Mouse (Mus musculus) stomach, embryonic 16.5 days (tissue): ENCODE results near the gene Rps2. TPM values are rescaled to one million over a fixed set of nuclear protein-coding genes. Genes with fewer than 3 reads are reported as not detected.

ENCODE experiments used
- ATAC-seq: fragments of 200-750 bp; cut with Nextera tagmentation; 2 replicates; pipeline ENCODE4 v1.8.0; 2017; ENCODE audit warnings: moderate number of reproducible peaks, moderate TSS enrichment; ENCODE audit not compliant: insufficient read depth, low FRiP score
- H3K27ac ChIP-seq: fragments of 300-500 bp; sonication (generic); 2 replicates; pipeline ENCODE4 v1.5.1; 2014; ENCODE audit warnings: low read length
- H3K27me3 ChIP-seq: fragments of 300-500 bp; sonication (generic); 2 replicates; pipeline ENCODE4 v1.6.1; 2014; ENCODE audit warnings: low read length, control low read depth, mixed read lengths; ENCODE audit not compliant: control insufficient read depth, insufficient read depth
- H3K36me3 ChIP-seq: fragments of 300-500 bp; sonication (generic); 2 replicates; pipeline ENCODE4 v1.6.1; 2014; ENCODE audit warnings: low read length; ENCODE audit not compliant: control insufficient read depth, insufficient read depth
- H3K4me1 ChIP-seq: fragments of 300-500 bp; sonication (generic); 2 replicates; pipeline ENCODE4 v1.6.1; 2014; ENCODE audit warnings: low read length, control low read depth, mixed read lengths; ENCODE audit not compliant: control insufficient read depth, insufficient read depth
- H3K4me2 ChIP-seq: fragments of 300-500 bp; sonication (generic); 2 replicates; pipeline ENCODE4 v1.6.1; 2014; ENCODE audit warnings: low read depth, low read length, mixed read lengths
- H3K4me3 ChIP-seq: fragments of 300-500 bp; sonication (generic); replicated peaks from 2 replicates; pipeline ENCODE4 v1.5.1; 2014; ENCODE audit warnings: mild to moderate bottlenecking, low read length
- H3K9ac ChIP-seq: fragments of 300-500 bp; sonication (generic); 2 replicates; pipeline ENCODE4 v1.6.1; 2014; ENCODE audit warnings: low read length
- H3K9me3 ChIP-seq: fragments of 300-500 bp; sonication (generic); replicated peaks from 2 replicates; pipeline ENCODE4 v1.6.1; 2016; ENCODE audit warnings: low read length, control low read depth; ENCODE audit not compliant: control insufficient read depth
- WGBS: fragments of 180-500 bp; shearing (Covaris S2); extraction: QIAGEN DNeasy Blood & Tissue Kit; methylation state at CpG from one replicate; pipeline ENCODE4 v1.1.7; 2014; 5-methylcytosine and 5-hydroxymethylcytosine counted together
- polyA plus RNA-seq: library from polyadenylated mRNA; unstranded; fragments of >200 nt; fragmentation: Nextera tagmentation; extraction: Ambion mirVana; gene quantifications from 2 replicates; pipeline ENCODE4 v1.2.1, GENCODE M21; 2015

The Rps2 gene
- polyA plus RNA-seq, 1 experiment from 2014 or later = 1,212 TPM

DNA sequence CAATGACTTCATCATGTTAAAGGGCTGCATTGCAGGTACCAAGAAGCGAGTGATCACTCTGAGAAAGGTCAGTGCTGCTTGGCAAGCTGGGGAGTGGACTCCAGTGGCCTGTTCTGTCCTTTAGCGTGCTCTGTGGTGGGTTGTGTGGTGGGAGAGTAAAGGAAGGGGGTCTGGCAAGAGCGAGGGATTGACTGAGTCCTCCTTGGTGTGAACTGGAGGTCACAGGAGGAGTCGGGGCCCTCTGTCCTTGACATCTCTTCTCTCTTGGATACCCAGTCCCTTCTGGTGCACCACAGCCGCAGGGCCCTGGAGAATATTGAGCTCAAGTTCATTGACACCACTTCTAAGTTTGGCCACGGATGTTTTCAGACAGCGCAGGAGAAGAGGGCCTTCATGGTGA, 17.5 kb downstream of the Rps2 start:
- peak overlapping the region; percentile 59; the same call in 1 of the 2 replicates for H3K27ac ChIP-seq
- peak overlapping the region; percentile 69; the same call in 1 of the 2 replicates for H3K4me2 ChIP-seq
- whole genome bisulfite sequencing = 88% methylated on average over 7 of the region's 7 CpGs

DNA sequence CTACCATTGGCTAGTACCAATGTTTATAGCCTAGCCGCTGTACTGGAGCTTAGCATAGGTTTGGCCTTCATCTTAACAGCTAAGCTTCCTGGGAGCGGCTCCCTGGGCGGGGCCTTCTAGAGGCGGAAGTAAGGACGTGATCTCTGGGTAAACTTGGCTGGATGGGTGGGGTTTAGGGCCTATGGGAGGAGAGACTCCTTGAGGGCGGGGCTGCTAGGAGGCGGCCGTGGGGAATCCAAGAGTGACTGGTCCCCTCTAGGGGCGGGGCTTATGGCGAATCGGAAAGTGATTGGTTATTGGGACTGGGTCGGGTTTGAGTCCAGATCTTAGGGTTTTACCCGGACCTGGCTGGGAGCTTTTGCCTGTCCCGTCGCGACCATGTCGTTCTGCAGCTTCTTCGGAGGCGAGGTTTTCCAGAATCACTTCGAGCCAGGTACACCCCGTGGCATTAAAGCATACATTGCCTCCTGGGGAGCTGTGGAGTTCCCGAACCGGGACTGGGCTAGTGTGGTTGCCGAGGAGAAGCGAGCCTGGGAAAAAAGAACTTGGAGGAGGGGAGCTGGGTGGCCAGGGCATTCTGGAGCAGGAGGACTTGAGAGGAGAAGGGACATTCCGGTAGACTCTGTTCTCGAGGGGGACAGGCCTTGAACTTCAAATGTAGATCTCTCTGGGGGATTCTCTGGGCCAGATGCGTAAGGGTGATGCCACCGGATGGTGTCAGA, 18.6 kb downstream of the Rps2 start, which contains the start of gene Msrb1:
Gene Msrb1 (plus strand): TSS at position 313 of the 722 bp plus-strand sequence.
- peak within 1 kb of the TSS; percentile 69 for H3K4me2 ChIP-seq
- peak within 1 kb of the TSS; percentile 59 for H3K27ac ChIP-seq
- no peaks in the 10 kb centered on the region for H3K36me3 ChIP-seq
- peak within 1 kb of the TSS; percentile 57 for H3K4me3 ChIP-seq
- no peaks in the 10 kb centered on the region for H3K9me3 ChIP-seq
- peaks cover 14% of the 10 kb centered on the region for H3K4me1 ChIP-seq
- WGBS = under 1% methylated on average over 29 of the region's 29 CpGs
- peak; percentile 98 for ATAC-seq
- peak within 1 kb of the TSS; percentile 73 for H3K9ac ChIP-seq
- no peaks in the 10 kb centered on the region for H3K27me3 ChIP-seq

More for the DNA sequence above, 17.5 kb downstream of the Rps2 start:
- no peak for ATAC-seq
- Histone ChIP-seq H3K9me3 (no peaks in the 10 kb centered on the region), H3K27me3 (no peaks in the 10 kb centered on the region), H3K36me3 (no peaks in the 10 kb centered on the region), H3K4me1 (peaks cover 14% of the 10 kb centered on the region), H3K9ac (peak overlapping the region; percentile 54; the same call in 1 of the 2 replicates), H3K4me3 (no peak overlapping the region; the same call in 1 of the 2 replicates)

DNA sequence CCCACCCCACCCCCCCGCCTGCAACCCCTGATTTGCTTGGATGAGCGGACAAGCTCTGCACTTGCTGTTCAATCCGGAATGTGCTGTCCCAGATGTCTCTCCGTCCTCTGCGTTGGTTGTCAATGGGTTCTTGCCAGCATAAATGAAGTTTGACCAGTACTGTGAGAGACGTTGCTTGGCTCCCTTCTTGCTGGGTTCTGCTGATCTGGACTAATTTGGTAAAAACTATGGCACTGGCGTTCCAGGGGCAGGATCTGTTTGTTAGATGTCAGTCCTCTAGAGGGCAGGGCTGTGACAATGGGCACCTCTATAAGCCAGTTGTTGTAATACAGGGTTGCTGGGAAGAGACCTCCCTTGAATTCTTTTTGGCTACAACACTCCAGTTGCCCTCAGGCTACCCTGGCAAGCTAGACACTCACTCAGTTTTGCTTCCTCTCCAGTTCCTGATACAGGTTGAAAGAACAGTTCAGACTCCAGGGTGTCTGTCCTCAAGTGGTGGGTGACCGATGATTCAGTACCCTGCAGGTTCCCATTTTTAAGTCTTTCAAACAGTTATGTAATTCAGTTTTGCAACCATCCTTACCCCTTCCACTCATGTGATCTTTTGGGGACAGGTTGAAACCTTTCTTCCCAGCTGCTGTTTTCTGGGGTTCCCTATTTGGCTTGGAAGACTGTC, 19.4 kb downstream of the Rps2 start:
- peak overlapping the region; percentile 69 for H3K4me2 ChIP-seq
- peak overlapping the region; percentile 57 for H3K4me3 ChIP-seq
- H3K9ac ChIP-seq = peak overlapping the region; percentile 73
- 20% methylated on average over 8 of the region's 8 CpGs for WGBS
- no peaks in the 10 kb centered on the region for H3K9me3 ChIP-seq
- no peaks in the 10 kb centered on the region for H3K36me3 ChIP-seq
- no peak for ATAC-seq
- H3K27ac ChIP-seq = no peak overlapping the region
- no peaks in the 10 kb centered on the region for H3K27me3 ChIP-seq
- peaks cover 14% of the 10 kb centered on the region for H3K4me1 ChIP-seq

- Histone ChIP-seq H3K36me3 (0 out of 2 replicates have a peak, but pooled peaks cover 3% of the 10 kb centered on the region), H3K4me1 (peaks cover 14% of the 10 kb centered on the region), H3K4me3 (no peak overlapping the region), H3K27ac (no peak overlapping the region), H3K27me3 (no peaks in the 10 kb centered on the region), H3K9ac (no peak overlapping the region), H3K4me2 (no peak overlapping the region), H3K9me3 (no peaks in the 10 kb centered on the region)
- 69% methylated on average over 4 of the region's 4 CpGs for WGBS
- ATAC-seq = no peak
These were observed 20.3 kb downstream of the Rps2 start for GRCm38 (mm10) chr17:24738238-24738637.

DNA sequence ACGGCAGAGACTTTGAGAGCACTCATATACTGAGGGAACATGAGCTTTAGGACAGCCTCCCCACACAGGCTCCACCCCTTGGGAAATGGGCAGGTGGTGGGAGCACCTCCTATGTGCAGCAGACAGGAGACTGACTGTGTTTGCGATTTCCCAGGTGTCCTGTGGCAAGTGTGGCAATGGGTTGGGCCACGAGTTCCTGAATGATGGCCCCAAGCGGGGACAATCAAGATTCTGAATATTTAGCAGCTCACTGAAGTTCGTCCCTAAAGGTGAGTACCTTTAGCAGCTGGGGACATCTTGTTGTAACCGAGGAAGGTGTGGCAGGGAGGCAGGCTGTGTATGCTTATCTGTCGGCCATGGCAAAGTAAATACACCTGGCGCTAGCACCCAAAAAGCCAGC, 22.0 kb downstream of the Rps2 start:
- H3K27ac ChIP-seq = no peak overlapping the region
- H3K4me2 ChIP-seq = no peak overlapping the region
- peaks cover 14% of the 10 kb centered on the region for H3K4me1 ChIP-seq
- H3K36me3 ChIP-seq = 0 out of 2 replicates have a peak, but pooled peaks cover 3% of the 10 kb centered on the region
- no peaks in the 10 kb centered on the region for H3K9me3 ChIP-seq
- no peak for ATAC-seq
- H3K9ac ChIP-seq = no peak overlapping the region
- no peak overlapping the region for H3K4me3 ChIP-seq
- WGBS = 64% methylated on average over 8 of the region's 8 CpGs
- no peaks in the 10 kb centered on the region for H3K27me3 ChIP-seq

GRCm38 (mm10) chr17:24742307-24742706, 24.4 kb downstream of the Rps2 start:
- H3K4me2 ChIP-seq = no peak overlapping the region

DNA sequence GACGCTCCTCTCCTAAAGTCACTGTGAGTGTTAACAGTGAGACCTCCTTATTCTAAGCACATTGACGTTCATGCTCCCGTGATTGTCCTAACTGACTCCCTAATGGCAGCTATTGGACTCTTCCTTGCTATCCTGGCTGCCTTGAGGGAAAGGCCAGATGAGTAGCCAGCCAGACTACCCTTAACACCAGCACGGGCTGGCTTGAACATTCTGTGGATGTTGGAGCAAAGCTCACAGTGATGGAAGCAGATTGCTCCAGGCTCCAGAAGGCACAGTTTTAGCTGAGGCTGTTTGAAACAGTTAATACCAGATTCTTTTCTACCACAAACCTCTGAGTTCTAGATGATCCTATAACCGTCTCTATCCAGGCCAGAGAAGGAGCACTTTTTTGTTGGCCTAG, 26.0 kb downstream of the Rps2 start:
- Histone ChIP-seq H3K4me1 (peaks cover 4% of the 10 kb centered on the region; the same call in 1 of the 2 replicates), H3K36me3 (0 out of 2 replicates have a peak, but pooled peaks cover 3% of the 10 kb centered on the region), H3K27ac (no peak overlapping the region), H3K4me3 (no peak overlapping the region), H3K27me3 (no peaks in the 10 kb centered on the region), H3K9me3 (no peaks in the 10 kb centered on the region), H3K4me2 (no peak overlapping the region), H3K9ac (no peak overlapping the region)
- ATAC-seq = no peak
- WGBS = 72% methylated on average over 5 of the region's 5 CpGs

More at GRCm38 (mm10) chr17:24742307-24742706, 24.4 kb downstream of the Rps2 start:
- Histone ChIP-seq H3K9me3 (no peaks in the 10 kb centered on the region), H3K4me1 (peaks cover 9% of the 10 kb centered on the region; the same call in 1 of the 2 replicates), H3K27me3 (no peaks in the 10 kb centered on the region), H3K27ac (no peak overlapping the region), H3K9ac (no peak overlapping the region), H3K4me3 (no peak overlapping the region), H3K36me3 (0 out of 2 replicates have a peak, but pooled peaks cover 3% of the 10 kb centered on the region)
- 80% methylated on average over 8 of the region's 8 CpGs for WGBS
- ATAC-seq = no peak

DNA sequence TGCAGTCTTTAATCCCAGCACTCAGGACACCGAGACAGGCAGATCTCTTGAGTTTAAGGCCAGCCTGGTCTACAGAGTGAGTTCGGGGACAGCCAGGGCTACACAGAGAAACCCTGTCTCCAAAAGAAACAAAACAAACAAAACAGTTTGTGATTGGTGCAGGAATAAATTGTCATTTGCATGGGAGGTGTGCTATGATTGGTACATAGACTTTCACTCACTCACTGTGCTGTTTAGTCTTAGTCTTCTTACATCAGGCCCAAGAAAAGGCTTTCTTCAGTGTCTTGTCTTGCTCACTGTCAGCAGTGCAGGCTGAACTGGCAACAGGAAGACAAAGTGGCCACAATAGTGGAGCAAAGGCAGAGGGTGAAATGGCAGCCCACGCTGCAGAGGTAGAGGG, 26.5 kb downstream of the Rps2 start:
- WGBS = 70% methylated on average over 3 of the region's 3 CpGs
- no peak overlapping the region for H3K4me3 ChIP-seq
- ATAC-seq = no peak
- H3K4me1 ChIP-seq = peaks cover 4% of the 10 kb centered on the region; the same call in 1 of the 2 replicates
- H3K9ac ChIP-seq = no peak overlapping the region
- H3K36me3 ChIP-seq = 0 out of 2 replicates have a peak, but pooled peaks cover 3% of the 10 kb centered on the region
- no peaks in the 10 kb centered on the region for H3K9me3 ChIP-seq
- no peak overlapping the region for H3K4me2 ChIP-seq
- H3K27me3 ChIP-seq = no peaks in the 10 kb centered on the region
- H3K27ac ChIP-seq = no peak overlapping the region
